Mouse (Mus musculus) kidney, postnatal 0 days (tissue): Measurements from ENCODE around the gene Hfm1. TPM values are rescaled to one million over a fixed set of nuclear protein-coding genes. Genes with fewer than 3 reads are reported as not detected.

Source experiments
- ATAC-seq: fragments of 200-750 bp; cut with Nextera tagmentation; replicated peaks from 2 replicates; pipeline ENCODE4 v1.8.0; 2017; ENCODE audit warnings: low read depth, moderate number of reproducible peaks, moderate TSS enrichment, moderate library complexity; ENCODE audit not compliant: low FRiP score
- DNase-seq: peaks from one replicate; pipeline ENCODE4 v3.0.0-alpha.2; 2016; ENCODE audit warnings: low spot score
- H3K27ac ChIP-seq: fragments of 300-500 bp; sonication (generic); 2 replicates; pipeline ENCODE4 v1.5.1; 2014; ENCODE audit warnings: mild to moderate bottlenecking
- H3K27me3 ChIP-seq: fragments of 300-500 bp; sonication (generic); 2 replicates; pipeline ENCODE4 v1.6.1; 2014; ENCODE audit warnings: low read length, mixed read lengths; ENCODE audit not compliant: insufficient read depth
- H3K36me3 ChIP-seq: fragments of 300-500 bp; sonication (generic); 2 replicates; pipeline ENCODE4 v1.6.1; 2014; ENCODE audit warnings: low read length, mixed read lengths; ENCODE audit not compliant: insufficient read depth
- H3K4me1 ChIP-seq: fragments of 300-500 bp; sonication (generic); replicated peaks from 2 replicates; pipeline ENCODE4 v1.6.1; 2014; ENCODE audit warnings: antibody characterized with exemption, low read length, mixed read lengths; ENCODE audit not compliant: insufficient read depth
- H3K4me2 ChIP-seq: fragments of 300-500 bp; sonication (generic); 2 replicates; pipeline ENCODE4 v1.6.1; 2014; ENCODE audit warnings: mild to moderate bottlenecking, low read length, moderate library complexity, mixed read lengths
- H3K4me3 ChIP-seq: fragments of 300-500 bp; sonication (generic); replicated peaks from 2 replicates; pipeline ENCODE4 v1.5.1; 2014; ENCODE audit warnings: low read depth, low read length
- H3K9ac ChIP-seq: fragments of 300-500 bp; sonication (generic); 2 replicates; pipeline ENCODE4 v1.6.1; 2014; ENCODE audit warnings: low read depth, low read length
- H3K9me3 ChIP-seq: fragments of 300-500 bp; sonication (generic); replicated peaks from 2 replicates; pipeline ENCODE4 v1.6.1; 2016; ENCODE audit warnings: low read length, inconsistent platforms, mixed read lengths
- CTCF ChIP-seq: IDR thresholded peaks from 2 replicates; pipeline ENCODE4 v1.5.1; 2016; ENCODE audit warnings: antibody characterized with exemption, low read depth, mild to moderate bottlenecking, moderate library complexity
- WGBS: fragments of 180-500 bp; shearing (Covaris S2); extraction: QIAGEN DNeasy Blood & Tissue Kit; methylation state at CpG from one replicate; pipeline ENCODE4 v1.1.7; 2014; 5-methylcytosine and 5-hydroxymethylcytosine counted together
- polyA plus RNA-seq: library from polyadenylated mRNA; unstranded; fragments of >200 nt; fragmentation: Nextera tagmentation; extraction: Ambion mirVana; gene quantifications from 2 replicates; pipeline ENCODE4 v1.2.1, GENCODE M21; 2015

Hfm1 gene
- polyA plus RNA-seq, 1 experiment from 2014 or later: 1.2 TPM

- no peak for TF ChIP-seq CTCF
- Histone ChIP-seq H3K4me2 (peak within 1 kb of the TSS; percentile 89), H3K4me1 (no peaks in the 10 kb centered on the region), H3K9ac (peak within 1 kb of the TSS; percentile 59), H3K27ac (0 out of 2 replicates have a peak within 1 kb of the TSS, but pooled peaks have one; percentile 33), H3K27me3 (no peaks in the 10 kb centered on the region), H3K36me3 (no peaks in the 10 kb centered on the region), H3K9me3 (no peaks in the 10 kb centered on the region), H3K4me3 (peak within 1 kb of the TSS; percentile 71)
- peak; percentile 96 for DNase-seq
- peak; percentile 87 for ATAC-seq
- 4% methylated on average over 54 of the region's 54 CpGs for WGBS
Measured at GRCm38 (mm10) chr5:106963584-106964512, 37.7 kb upstream of the Hfm1 start, which contains the start of gene Cdc7. Cdc7 (plus strand) TSS chr5:106964322.

- no peaks in the 10 kb centered on the region for H3K36me3 ChIP-seq
- H3K9ac ChIP-seq: no peak overlapping the region
- ATAC-seq (no peak), DNase-seq (no peak)
- TF ChIP-seq CTCF: no peak
- no peak overlapping the region for H3K27ac ChIP-seq
- 94% methylated on average over 2 of the region's 2 CpGs for WGBS
- H3K9me3 ChIP-seq: no peaks in the 10 kb centered on the region
- H3K4me3 ChIP-seq: no peak overlapping the region
- H3K27me3 ChIP-seq: no peaks in the 10 kb centered on the region
- no peaks in the 10 kb centered on the region for H3K4me1 ChIP-seq
- H3K4me2 ChIP-seq: no peak overlapping the region
Measured at GRCm38 (mm10) chr5:106960451-106960850, 34.3 kb upstream of the Hfm1 start.

- 91% methylated on average over 3 of the region's 3 CpGs for WGBS
Measured at GRCm38 (mm10) chr5:106959031-106959430, 32.9 kb upstream of the Hfm1 start.

GRCm38 (mm10) chr5:106956467-106956866, 30.3 kb upstream of the Hfm1 start:
- peak; percentile 43; the same call in 1 of the 2 replicates for ATAC-seq
- Histone ChIP-seq H3K9me3 (no peaks in the 10 kb centered on the region), H3K27ac (no peak overlapping the region), H3K4me2 (no peak overlapping the region), H3K27me3 (no peaks in the 10 kb centered on the region), H3K36me3 (no peaks in the 10 kb centered on the region), H3K9ac (no peak overlapping the region), H3K4me1 (no peaks in the 10 kb centered on the region), H3K4me3 (no peak overlapping the region)
- 52% methylated on average over 3 of the region's 3 CpGs for WGBS
- DNase-seq: peak; percentile 87
- TF ChIP-seq CTCF: no peak

More at GRCm38 (mm10) chr5:106959031-106959430, 32.9 kb upstream of the Hfm1 start:
- Histone ChIP-seq H3K9me3 (no peaks in the 10 kb centered on the region), H3K4me2 (no peak overlapping the region), H3K36me3 (no peaks in the 10 kb centered on the region), H3K27me3 (no peaks in the 10 kb centered on the region), H3K4me3 (no peak overlapping the region), H3K9ac (no peak overlapping the region), H3K27ac (no peak overlapping the region), H3K4me1 (no peaks in the 10 kb centered on the region)
- no peak for ATAC-seq
- no peak for DNase-seq
- no peak for TF ChIP-seq CTCF

- H3K27me3 ChIP-seq: no peaks in the 10 kb centered on the region
- no peak overlapping the region for H3K27ac ChIP-seq
- H3K4me1 ChIP-seq: no peaks in the 10 kb centered on the region
- no peak overlapping the region for H3K9ac ChIP-seq
- no peaks in the 10 kb centered on the region for H3K9me3 ChIP-seq
- H3K36me3 ChIP-seq: no peaks in the 10 kb centered on the region
- ATAC-seq (no peak), DNase-seq (no peak)
- WGBS: 85% methylated on average over 6 of the region's 6 CpGs
- TF ChIP-seq CTCF: no peak
- H3K4me3 ChIP-seq: no peak overlapping the region
- no peak overlapping the region for H3K4me2 ChIP-seq
Measured at GRCm38 (mm10) chr5:106948683-106949082, 22.6 kb upstream of the Hfm1 start.

- Histone ChIP-seq H3K9ac (no peak overlapping the region), H3K27me3 (no peaks in the 10 kb centered on the region), H3K4me1 (no peaks in the 10 kb centered on the region), H3K4me2 (no peak overlapping the region), H3K9me3 (no peaks in the 10 kb centered on the region), H3K36me3 (no peaks in the 10 kb centered on the region), H3K27ac (no peak overlapping the region), H3K4me3 (no peak overlapping the region)
- WGBS: 76% methylated on average over 4 of the region's 4 CpGs
- DNase-seq: no peak
- no peak for ATAC-seq
- no peak for TF ChIP-seq CTCF
Measured at GRCm38 (mm10) chr5:106946342-106946741, 20.2 kb upstream of the Hfm1 start.
